Mouse (Mus musculus) thymus, adult 2 months (tissue): ENCODE data around the gene Dcakd.

Experiments used
- CTCF ChIP-seq: fragments of 200-500 bp; IDR thresholded peaks from 2 replicates; pipeline ENCODE4 v1.5.1; 2012; ENCODE audit warnings: mild to moderate bottlenecking, control low read depth, low read length, moderate library complexity, borderline replicate concordance; ENCODE audit not compliant: control insufficient read depth, poor library complexity, insufficient read depth; ENCODE audit errors: extremely low read depth
- POLR2A ChIP-seq: fragments of 200-500 bp; IDR thresholded peaks from 2 replicates; pipeline ENCODE4 v1.6.1; 2012; ENCODE audit warnings: mild to moderate bottlenecking, low read length, control low read depth, moderate library complexity; ENCODE audit not compliant: control insufficient read depth, poor library complexity, insufficient read depth; ENCODE audit errors: extremely low read depth

GRCm38 (mm10) chr11:103066191-103067050, 38.3 kb upstream of the Dcakd start:
- TF ChIP-seq CTCF (no peak), POLR2A (no peak)
